Mouse (Mus musculus) lung, embryonic 14.5 days (tissue): ENCODE data around the gene Ndel1. TPM values are rescaled to one million over a fixed set of nuclear protein-coding genes. Genes with fewer than 3 reads are reported as not detected.

ENCODE experiments used
- ATAC-seq: fragments of 200-750 bp; cut with Nextera tagmentation; 2 replicates; pipeline ENCODE4 v1.8.0; 2017; ENCODE audit warnings: mild to moderate bottlenecking, moderate TSS enrichment, moderate library complexity; ENCODE audit not compliant: insufficient read depth
- DNase-seq: peaks from one replicate; pipeline ENCODE4 v3.0.0-alpha.2; 2015
- H3K27ac ChIP-seq: fragments of 300-500 bp; sonication (generic); 2 replicates; pipeline ENCODE4 v1.5.1; 2014; ENCODE audit warnings: low read depth, mild to moderate bottlenecking, moderate library complexity
- H3K27me3 ChIP-seq: fragments of 300-500 bp; sonication (generic); 2 replicates; pipeline ENCODE4 v1.6.1; 2014; ENCODE audit warnings: low read length, control low read depth; ENCODE audit not compliant: insufficient read depth
- H3K36me3 ChIP-seq: fragments of 300-500 bp; sonication (generic); 2 replicates; pipeline ENCODE4 v1.6.1; 2014; ENCODE audit warnings: control low read depth; ENCODE audit not compliant: insufficient read depth
- H3K4me1 ChIP-seq: fragments of 300-500 bp; sonication (generic); 2 replicates; pipeline ENCODE4 v1.6.1; 2014; ENCODE audit warnings: antibody characterized with exemption, control low read depth; ENCODE audit not compliant: insufficient read depth
- H3K4me2 ChIP-seq: fragments of 300-500 bp; sonication (generic); 2 replicates; pipeline ENCODE4 v1.6.1; 2014; ENCODE audit warnings: mild to moderate bottlenecking
- H3K4me3 ChIP-seq: fragments of 300-500 bp; sonication (generic); 2 replicates; pipeline ENCODE4 v1.5.1; 2014; ENCODE audit warnings: low read depth, low read length
- H3K9ac ChIP-seq: fragments of 300-500 bp; sonication (generic); 2 replicates; pipeline ENCODE4 v1.6.1; 2014
- H3K9me3 ChIP-seq: fragments of 300-500 bp; sonication (generic); 2 replicates; pipeline ENCODE4 v1.6.1; 2016; ENCODE audit warnings: low read depth, low read length, control low read depth
- CTCF ChIP-seq: IDR thresholded peaks from 2 replicates; pipeline ENCODE4 v1.5.1; 2016; ENCODE audit warnings: antibody characterized with exemption, low read depth
- WGBS: fragments of 180-500 bp; shearing (Covaris S2); extraction: QIAGEN DNeasy Blood & Tissue Kit; methylation state at CpG from one replicate; pipeline ENCODE4 v1.1.7; 2014; 5-methylcytosine and 5-hydroxymethylcytosine counted together
- polyA plus RNA-seq: library from polyadenylated mRNA; unstranded; fragments of >200 nt; fragmentation: Nextera tagmentation; extraction: Ambion mirVana; gene quantifications from 2 replicates; pipeline ENCODE4 v1.2.1, GENCODE M21; 2014

Gene Ndel1
- polyA plus RNA-seq, 1 experiment from 2014 or later, result 67.6 TPM

GRCm38 (mm10) chr11:68779735-68780465 lies 91.8 kb downstream of the Ndel1 start:
- no peak overlapping the region for H3K27ac ChIP-seq
- 77% methylated on average over 10 of the region's 10 CpGs for WGBS
- no peaks in the 10 kb centered on the region for H3K4me1 ChIP-seq
- ATAC-seq, result no peak
- no peak overlapping the region for H3K9ac ChIP-seq
- peaks cover 98% of the 10 kb centered on the region for H3K36me3 ChIP-seq
- no peaks in the 10 kb centered on the region for H3K9me3 ChIP-seq
- no peak overlapping the region for H3K4me2 ChIP-seq
- TF ChIP-seq CTCF, result no peak
- H3K4me3 ChIP-seq, result no peak overlapping the region
- no peaks in the 10 kb centered on the region for H3K27me3 ChIP-seq
- DNase-seq, result no peak

- no peaks in the 10 kb centered on the region for H3K27me3 ChIP-seq
- no peak for ATAC-seq
- DNase-seq, result no peak
- H3K4me1 ChIP-seq, result no peaks in the 10 kb centered on the region
- TF ChIP-seq CTCF, result no peak
- H3K27ac ChIP-seq, result no peak overlapping the region
- no peak overlapping the region for H3K4me3 ChIP-seq
- H3K36me3 ChIP-seq, result peaks cover 98% of the 10 kb centered on the region
- H3K9ac ChIP-seq, result no peak overlapping the region
- no peak overlapping the region for H3K4me2 ChIP-seq
- H3K9me3 ChIP-seq, result no peaks in the 10 kb centered on the region
Measured at GRCm38 (mm10) chr11:68778855-68779254, 92.8 kb downstream of the Ndel1 start.

- Histone ChIP-seq H3K4me3 (no peak overlapping the region), H3K27ac (no peak overlapping the region), H3K36me3 (peaks cover 98% of the 10 kb centered on the region), H3K9me3 (no peaks in the 10 kb centered on the region), H3K27me3 (no peaks in the 10 kb centered on the region), H3K9ac (no peak overlapping the region), H3K4me1 (no peaks in the 10 kb centered on the region), H3K4me2 (no peak overlapping the region)
- no peak for ATAC-seq
- 82% methylated on average over 11 of the region's 11 CpGs for WGBS
- DNase-seq, result no peak
- TF ChIP-seq CTCF, result no peak
Measured at GRCm38 (mm10) chr11:68777933-68778332, 93.7 kb downstream of the Ndel1 start.

GRCm38 (mm10) chr11:68776147-68776655 lies 95.5 kb downstream of the Ndel1 start:
- Histone ChIP-seq H3K9me3 (no peaks in the 10 kb centered on the region), H3K36me3 (peaks cover 98% of the 10 kb centered on the region), H3K9ac (no peak overlapping the region), H3K4me3 (no peak overlapping the region), H3K27ac (no peak overlapping the region), H3K4me1 (no peaks in the 10 kb centered on the region), H3K4me2 (no peak overlapping the region), H3K27me3 (no peaks in the 10 kb centered on the region)
- TF ChIP-seq CTCF, result no peak
- DNase-seq (no peak), ATAC-seq (no peak)
- WGBS, result 75% methylated on average over 7 of the region's 7 CpGs

Other genes with a start within 250 kb of the Ndel1 start
- gene Myh10, start 180.3 kb downstream of the Ndel1 start, polyA plus RNA-seq, result 168 and 179 TPM in 2 replicates
- 0.07 and 0.11 TPM in 2 replicates for gene Rnf222, start 16.7 kb upstream of the Ndel1 start, polyA plus RNA-seq
- 1,103 and 1,167 TPM in 2 replicates for gene Rpl26, start 29.7 kb upstream of the Ndel1 start, polyA plus RNA-seq
- gene Odf4, start 55.2 kb upstream of the Ndel1 start, polyA plus RNA-seq, result not detected in 2 replicates
- 21.6 and 23.9 TPM in 2 replicates for gene Arhgef15, start 85.6 kb upstream of the Ndel1 start, polyA plus RNA-seq
- gene Slc25a35, start 96.3 kb upstream of the Ndel1 start, polyA plus RNA-seq, result 3.9 and 4.0 TPM in 2 replicates
- gene Rangrf, start 103.3 kb upstream of the Ndel1 start, polyA plus RNA-seq, result 49.9 TPM in 2 replicates
- 36.8 and 43.3 TPM in 2 replicates for gene Pfas, start 136.6 kb upstream of the Ndel1 start, polyA plus RNA-seq
- gene Ctc1, start 144.1 kb upstream of the Ndel1 start, polyA plus RNA-seq, result 59.3 and 63.6 TPM in 2 replicates
- gene Aurkb, start 173.8 kb upstream of the Ndel1 start, polyA plus RNA-seq, result 209 and 211 TPM in 2 replicates
- gene Borcs6, start 187.9 kb upstream of the Ndel1 start, polyA plus RNA-seq, result 8.0 and 9.5 TPM in 2 replicates
- 51.0 and 54.4 TPM in 2 replicates for gene Tmem107, start 198.9 kb upstream of the Ndel1 start, polyA plus RNA-seq
- 64.0 and 64.2 TPM in 2 replicates for gene Vamp2, start 216.6 kb upstream of the Ndel1 start, polyA plus RNA-seq
- 15.4 and 23.7 TPM in 2 replicates for gene Per1, start 223.4 kb upstream of the Ndel1 start, polyA plus RNA-seq
- gene Hes7, start 248.5 kb upstream of the Ndel1 start, polyA plus RNA-seq, result 0.57 and 0.68 TPM in 2 replicates